Mouse (Mus musculus): ENCODE measurements around the gene Pld1. TPM values are rescaled to one million over a fixed set of nuclear protein-coding genes. Genes with fewer than 3 reads are reported as not detected.

Gene Pld1
- polyA plus RNA-seq, 1 experiment from 2014 or later: 3.1 TPM

DNA sequence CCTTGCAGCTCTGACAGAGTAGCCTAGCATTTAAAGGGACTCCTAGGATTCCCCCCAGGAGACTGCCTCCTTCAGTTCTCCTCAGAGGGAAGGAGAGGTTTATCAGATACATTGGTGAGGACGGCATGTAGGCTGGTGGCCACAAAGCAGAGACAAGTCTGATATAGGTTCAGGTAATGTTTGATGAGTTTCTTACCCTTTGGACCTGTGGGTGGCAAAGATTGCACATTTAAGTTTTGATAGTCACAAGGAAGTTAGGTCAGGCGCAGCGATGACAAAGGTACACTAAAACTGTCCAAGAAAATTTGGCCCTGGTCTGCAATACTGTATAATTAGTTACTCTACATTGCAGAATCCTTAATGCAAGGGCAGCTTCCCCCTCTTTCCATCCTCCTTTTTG lies 95.4 kb downstream of the Pld1 start:
- Histone ChIP-seq H3K27ac (no peak overlapping the region), H3K4me1 (0 out of 2 replicates have a peak, but pooled peaks cover 5% of the 10 kb centered on the region), H3K4me3 (no peak overlapping the region), H3K36me3 (no peaks in the 10 kb centered on the region), H3K27me3 (no peaks in the 10 kb centered on the region), H3K4me2 (replicated peaks) (no peak overlapping the region), H3K9ac (no peak overlapping the region), H3K9me3 (no peaks in the 10 kb centered on the region)
- WGBS: 93% methylated on average over 3 of the region's 3 CpGs
- ATAC-seq (ENCODE audit: insufficient number of reproducible peaks, insufficient read depth, low FRiP score, low TSS enrichment): no peak

- no peak for ATAC-seq (ENCODE audit: insufficient number of reproducible peaks, insufficient read depth, low FRiP score, low TSS enrichment)
Measured at GRCm38 (mm10) chr3:28034707-28035333, 96.3 kb downstream of the Pld1 start.

DNA sequence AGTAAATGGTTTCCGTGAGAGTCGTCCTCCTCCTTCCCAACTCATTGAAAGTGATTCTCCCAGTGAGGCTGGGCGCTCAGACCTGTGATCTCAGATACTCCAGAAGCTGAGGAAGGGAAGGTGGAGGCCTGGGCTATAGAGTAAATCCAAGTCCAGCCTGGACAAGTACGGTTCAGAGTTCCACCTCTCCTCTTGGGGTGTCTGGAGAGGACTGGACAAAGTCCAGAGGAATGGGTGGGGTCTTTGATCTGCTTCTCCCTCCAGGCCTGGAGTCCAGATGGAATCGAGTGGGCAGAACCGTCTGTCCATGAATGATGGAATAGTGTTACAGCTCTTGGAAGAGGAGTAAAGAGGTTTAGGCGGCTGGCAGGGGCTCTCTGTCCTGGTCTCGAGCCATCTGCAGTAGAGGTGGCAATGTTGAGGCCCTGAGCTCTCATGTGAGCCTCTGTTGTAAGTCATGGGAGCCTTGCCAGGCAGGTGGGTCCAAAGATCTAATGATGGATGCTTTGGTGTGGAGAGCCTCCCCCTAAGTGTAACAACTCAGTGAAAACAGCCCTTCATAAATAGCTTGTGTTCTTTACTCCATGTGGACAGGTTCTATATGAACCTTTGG lies 98.9 kb downstream of the Pld1 start:
- Histone ChIP-seq H3K27ac (no peak overlapping the region), H3K27me3 (no peaks in the 10 kb centered on the region), H3K4me2 (replicated peaks) (no peak overlapping the region), H3K9me3 (peaks cover 6% of the 10 kb centered on the region; the same call in 1 of the 2 replicates), H3K9ac (no peak overlapping the region), H3K4me1 (no peaks in the 10 kb centered on the region), H3K36me3 (no peaks in the 10 kb centered on the region), H3K4me3 (no peak overlapping the region)
- ATAC-seq (ENCODE audit: insufficient number of reproducible peaks, insufficient read depth, low FRiP score, low TSS enrichment): no peak
- WGBS: 61% methylated on average over 8 of the region's 8 CpGs

More at GRCm38 (mm10) chr3:28034707-28035333, 96.3 kb downstream of the Pld1 start:
- Histone ChIP-seq H3K9me3 (no peaks in the 10 kb centered on the region), H3K36me3 (no peaks in the 10 kb centered on the region), H3K27ac (no peak overlapping the region), H3K4me3 (no peak overlapping the region), H3K4me2 (replicated peaks) (no peak overlapping the region), H3K4me1 (0 out of 2 replicates have a peak, but pooled peaks cover 5% of the 10 kb centered on the region), H3K27me3 (no peaks in the 10 kb centered on the region), H3K9ac (no peak overlapping the region)
- WGBS: 79% methylated on average over 5 of the region's 5 CpGs

- ATAC-seq (ENCODE audit: insufficient number of reproducible peaks, insufficient read depth, low FRiP score, low TSS enrichment): no peak
- Histone ChIP-seq H3K9ac (no peak overlapping the region), H3K27me3 (no peaks in the 10 kb centered on the region), H3K9me3 (peaks cover 6% of the 10 kb centered on the region; the same call in 1 of the 2 replicates), H3K4me1 (no peaks in the 10 kb centered on the region), H3K4me3 (no peak overlapping the region), H3K27ac (no peak overlapping the region), H3K4me2 (replicated peaks) (no peak overlapping the region), H3K36me3 (no peaks in the 10 kb centered on the region)
- WGBS: 27% methylated on average over 2 of the region's 2 CpGs
Measured at GRCm38 (mm10) chr3:28038106-28038505, 99.6 kb downstream of the Pld1 start.

- ATAC-seq (ENCODE audit: insufficient number of reproducible peaks, insufficient read depth, low FRiP score, low TSS enrichment): no peak
- Histone ChIP-seq H3K4me3 (no peak overlapping the region), H3K27me3 (no peaks in the 10 kb centered on the region), H3K4me2 (replicated peaks) (no peak overlapping the region), H3K9ac (no peak overlapping the region), H3K27ac (no peak overlapping the region), H3K9me3 (peaks cover 6% of the 10 kb centered on the region; the same call in 1 of the 2 replicates), H3K36me3 (no peaks in the 10 kb centered on the region), H3K4me1 (no peaks in the 10 kb centered on the region)
- WGBS: 21% methylated on average over 1 of the region's 1 CpGs
Measured at GRCm38 (mm10) chr3:28039760-28040159, 101.3 kb downstream of the Pld1 start.

DNA sequence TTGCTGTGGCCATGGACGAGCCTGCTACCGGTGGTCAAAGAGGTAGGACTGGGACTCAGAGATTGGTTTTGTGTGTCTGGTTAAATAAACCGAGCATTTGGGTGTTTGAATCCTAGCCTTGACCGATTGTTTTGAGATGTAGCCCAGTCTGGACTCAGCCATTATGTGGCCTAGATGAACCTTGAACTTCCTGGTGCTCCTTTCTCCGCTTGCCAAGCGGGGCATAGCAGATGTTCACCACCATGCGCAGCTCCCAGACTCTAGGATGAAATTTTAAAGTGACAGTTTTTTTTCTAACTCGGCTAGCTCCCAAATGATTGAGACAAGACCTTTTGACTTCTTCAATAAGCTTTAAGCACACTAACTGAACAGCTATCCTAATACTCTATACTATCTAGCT lies 102.7 kb downstream of the Pld1 start:
- H3K4me1 ChIP-seq: no peaks in the 10 kb centered on the region
- peaks cover 6% of the 10 kb centered on the region; the same call in 1 of the 2 replicates for H3K9me3 ChIP-seq
- 82% methylated on average over 8 of the region's 8 CpGs for WGBS
- H3K36me3 ChIP-seq: no peaks in the 10 kb centered on the region
- no peak for ATAC-seq (ENCODE audit: insufficient number of reproducible peaks, insufficient read depth, low FRiP score, low TSS enrichment)
- H3K27me3 ChIP-seq: no peaks in the 10 kb centered on the region
- no peak overlapping the region for H3K4me2 ChIP-seq (replicated peaks)
- H3K9ac ChIP-seq: no peak overlapping the region
- no peak overlapping the region for H3K4me3 ChIP-seq
- H3K27ac ChIP-seq: no peak overlapping the region

- Histone ChIP-seq H3K9me3 (peaks cover 6% of the 10 kb centered on the region; the same call in 1 of the 2 replicates), H3K27me3 (no peaks in the 10 kb centered on the region), H3K4me1 (no peaks in the 10 kb centered on the region), H3K36me3 (no peaks in the 10 kb centered on the region), H3K27ac (no peak overlapping the region), H3K9ac (no peak overlapping the region), H3K4me2 (replicated peaks) (no peak overlapping the region), H3K4me3 (no peak overlapping the region)
- ATAC-seq (ENCODE audit: insufficient number of reproducible peaks, insufficient read depth, low FRiP score, low TSS enrichment): no peak
- 90% methylated on average over 4 of the region's 4 CpGs for WGBS
Measured at GRCm38 (mm10) chr3:28042366-28042765, 103.9 kb downstream of the Pld1 start.

- Histone ChIP-seq H3K27me3 (no peaks in the 10 kb centered on the region), H3K27ac (no peak overlapping the region), H3K9me3 (no peaks in the 10 kb centered on the region), H3K9ac (no peak overlapping the region), H3K4me3 (no peak overlapping the region), H3K4me1 (no peaks in the 10 kb centered on the region), H3K36me3 (no peaks in the 10 kb centered on the region), H3K4me2 (replicated peaks) (no peak overlapping the region)
- 84% methylated on average over 5 of the region's 5 CpGs for WGBS
- no peak for ATAC-seq (ENCODE audit: insufficient number of reproducible peaks, insufficient read depth, low FRiP score, low TSS enrichment)
Measured at GRCm38 (mm10) chr3:28047599-28047998, 109.1 kb downstream of the Pld1 start.

- Histone ChIP-seq H3K4me2 (replicated peaks) (no peak overlapping the region), H3K9ac (no peak overlapping the region), H3K4me3 (no peak overlapping the region), H3K4me1 (no peaks in the 10 kb centered on the region), H3K36me3 (no peaks in the 10 kb centered on the region), H3K27me3 (no peaks in the 10 kb centered on the region), H3K27ac (no peak overlapping the region), H3K9me3 (no peaks in the 10 kb centered on the region)
- 93% methylated on average over 2 of the region's 2 CpGs for WGBS
- ATAC-seq (ENCODE audit: insufficient number of reproducible peaks, insufficient read depth, low FRiP score, low TSS enrichment): no peak
Measured at GRCm38 (mm10) chr3:28049526-28049925, 111.0 kb downstream of the Pld1 start.

DNA sequence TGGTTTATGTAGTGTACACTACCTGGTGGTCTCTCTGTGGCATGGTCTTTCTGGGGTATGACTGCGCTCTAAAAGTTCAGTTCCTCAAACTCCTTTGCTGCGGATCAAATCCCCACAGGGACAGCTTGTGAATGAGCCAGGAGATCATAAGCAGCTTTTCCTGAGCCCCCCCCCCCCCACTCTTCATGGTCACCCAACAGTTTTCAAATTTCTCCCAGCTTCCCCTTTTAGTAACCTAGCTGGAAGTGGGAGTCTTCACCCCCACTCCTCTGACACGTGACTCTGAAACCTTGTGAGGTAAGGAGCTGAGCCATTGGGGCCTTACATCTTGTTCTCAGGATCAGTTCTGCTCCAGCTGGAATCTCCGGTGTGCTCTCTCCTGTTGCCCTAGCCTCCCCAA lies 114.6 kb downstream of the Pld1 start:
- no peak overlapping the region for H3K4me2 ChIP-seq (replicated peaks)
- H3K9ac ChIP-seq: no peak overlapping the region
- WGBS: 80% methylated on average over 4 of the region's 4 CpGs
- no peaks in the 10 kb centered on the region for H3K36me3 ChIP-seq
- no peaks in the 10 kb centered on the region for H3K27me3 ChIP-seq
- no peak overlapping the region for H3K4me3 ChIP-seq
- ATAC-seq (ENCODE audit: insufficient number of reproducible peaks, insufficient read depth, low FRiP score, low TSS enrichment): no peak
- no peaks in the 10 kb centered on the region for H3K9me3 ChIP-seq
- no peak overlapping the region for H3K27ac ChIP-seq
- no peaks in the 10 kb centered on the region for H3K4me1 ChIP-seq

GRCm38 (mm10) chr3:28060713-28061112 lies 122.2 kb downstream of the Pld1 start:
- Histone ChIP-seq H3K36me3 (no peaks in the 10 kb centered on the region), H3K27me3 (no peaks in the 10 kb centered on the region), H3K4me2 (replicated peaks) (no peak overlapping the region), H3K4me1 (no peaks in the 10 kb centered on the region), H3K9ac (no peak overlapping the region), H3K27ac (no peak overlapping the region), H3K4me3 (no peak overlapping the region), H3K9me3 (no peaks in the 10 kb centered on the region)
- ATAC-seq (ENCODE audit: insufficient number of reproducible peaks, insufficient read depth, low FRiP score, low TSS enrichment): no peak
- WGBS: 93% methylated on average over 4 of the region's 4 CpGs

GRCm38 (mm10) chr3:28061155-28061554 lies 122.7 kb downstream of the Pld1 start:
- Histone ChIP-seq H3K4me1 (no peaks in the 10 kb centered on the region), H3K4me3 (no peak overlapping the region), H3K27me3 (no peaks in the 10 kb centered on the region), H3K27ac (no peak overlapping the region), H3K36me3 (no peaks in the 10 kb centered on the region), H3K9me3 (no peaks in the 10 kb centered on the region), H3K9ac (no peak overlapping the region), H3K4me2 (replicated peaks) (no peak overlapping the region)
- ATAC-seq (ENCODE audit: insufficient number of reproducible peaks, insufficient read depth, low FRiP score, low TSS enrichment): no peak
